Mouse (Mus musculus) Muller cell, postnatal 12 days (primary cell): ENCODE data around the gene Glod4.
A peak's percentile ranks its signal among the peaks of the same experiment; 100 is the strongest.

Experiments
- DNase-seq: peaks from one replicate; pipeline ENCODE4 v3.0.0-alpha.2; 2015; ENCODE audit errors: inconsistent ontology term

The Glod4 gene

DNA sequence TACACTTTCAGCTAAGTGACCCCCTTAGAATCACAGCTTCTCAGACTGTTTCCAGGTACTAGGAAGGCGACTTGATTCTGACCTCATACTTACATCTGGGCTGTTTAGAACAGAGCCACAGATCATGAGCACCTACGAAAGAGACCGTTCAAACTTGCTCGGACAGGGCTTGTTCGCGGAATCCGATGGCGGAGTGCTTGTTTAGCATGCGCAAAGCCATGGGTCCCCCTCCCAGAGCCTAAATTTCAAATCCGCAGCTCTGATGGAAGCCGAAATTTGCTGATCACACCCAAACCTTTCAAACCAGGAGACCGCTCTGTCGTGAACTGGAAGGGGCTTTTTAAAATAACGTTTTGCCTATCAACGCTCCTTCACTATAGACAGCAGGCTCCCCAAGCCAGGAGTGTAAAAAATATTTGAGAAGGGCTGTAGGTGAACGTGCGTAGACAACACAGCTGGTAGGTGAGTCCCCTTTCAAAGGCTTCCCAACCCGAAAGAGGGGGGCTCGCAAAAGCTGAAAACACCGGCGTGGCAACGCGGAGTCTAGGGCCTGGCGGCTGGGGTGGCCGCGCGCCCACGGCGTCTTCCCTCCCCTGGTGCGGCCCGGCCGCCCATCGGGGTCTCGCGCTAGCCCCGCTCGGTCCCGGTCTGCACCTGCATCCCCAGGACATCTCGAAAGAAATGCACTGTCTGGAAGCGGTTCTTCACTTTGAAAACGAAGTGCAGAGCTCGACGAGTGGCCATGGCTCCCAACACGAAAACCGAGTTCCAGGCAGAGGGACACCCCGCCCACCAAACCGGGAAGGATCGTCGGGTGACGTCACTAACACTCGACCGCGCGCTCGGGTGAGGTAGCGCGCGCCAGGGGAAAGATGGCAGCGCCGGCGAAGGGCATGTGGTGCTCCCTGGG is at the start of gene Glod4, which contains the start of gene Mrm3:
Gene Glod4 (minus strand): TSS at position 825 of the 910 bp plus-strand sequence.
Gene Mrm3 (plus strand): TSS at position 815 of the 910 bp plus-strand sequence.
- DNase-seq = peak; percentile 94

DNA sequence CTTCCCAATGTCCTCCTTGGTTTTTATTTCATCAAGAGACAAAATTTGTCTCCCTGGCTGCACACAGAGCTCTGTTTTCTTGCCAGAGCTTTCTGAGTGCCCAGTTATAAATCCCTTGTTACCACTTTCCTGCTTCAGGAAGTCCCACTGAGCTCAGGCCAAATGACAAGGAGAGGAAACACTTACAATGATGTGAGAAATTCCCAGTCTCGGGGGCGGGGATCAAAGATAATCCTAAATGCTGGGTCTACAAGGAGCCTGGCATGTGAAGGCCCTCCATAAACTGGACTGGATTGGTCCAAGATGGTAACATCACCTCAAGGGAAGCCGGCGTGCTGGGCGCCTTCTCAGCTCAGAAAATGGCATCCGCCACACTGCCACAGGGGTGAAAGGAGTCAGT is 49.3 kb upstream of the Glod4 start:
- no peak for DNase-seq

DNA sequence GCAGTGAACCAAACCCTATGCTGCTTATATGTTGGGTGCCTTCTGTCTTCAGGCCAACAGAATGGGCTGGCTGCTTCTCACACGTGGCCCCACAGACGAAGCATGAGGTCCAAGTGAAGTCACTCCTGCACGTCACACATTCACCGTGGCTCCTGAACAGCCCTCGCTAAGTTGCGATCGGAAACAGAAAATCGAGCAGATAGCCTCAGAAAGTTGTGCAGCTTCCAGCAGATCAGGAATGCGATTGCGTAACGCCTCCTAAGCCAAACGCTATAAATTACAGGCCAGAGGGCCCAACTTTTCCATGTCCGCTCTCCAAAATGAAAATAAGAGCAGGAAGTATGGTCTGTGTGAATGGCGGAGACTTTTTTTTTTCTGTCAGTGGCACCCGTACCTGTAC is 48.9 kb upstream of the Glod4 start:
- no peak for DNase-seq

DNA sequence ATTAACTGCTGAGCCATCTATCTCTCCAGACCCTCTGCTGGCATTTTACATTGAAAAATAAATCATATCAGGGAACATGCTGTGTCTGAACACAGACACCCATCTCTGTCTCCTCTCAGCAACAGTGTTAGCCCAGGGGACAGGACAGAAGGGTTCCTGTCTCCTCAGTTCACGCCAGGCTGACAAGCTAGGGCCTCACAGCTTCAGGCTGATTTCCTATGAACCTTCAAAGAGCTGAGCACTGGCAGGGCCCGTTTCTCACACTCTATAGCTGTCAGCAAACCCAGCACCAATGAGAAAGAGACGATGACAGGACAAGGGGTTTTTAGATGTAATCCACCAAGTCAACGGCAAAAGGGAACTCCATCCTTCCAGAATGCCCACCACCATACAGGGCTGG is 48.4 kb upstream of the Glod4 start:
- no peak for DNase-seq

DNA sequence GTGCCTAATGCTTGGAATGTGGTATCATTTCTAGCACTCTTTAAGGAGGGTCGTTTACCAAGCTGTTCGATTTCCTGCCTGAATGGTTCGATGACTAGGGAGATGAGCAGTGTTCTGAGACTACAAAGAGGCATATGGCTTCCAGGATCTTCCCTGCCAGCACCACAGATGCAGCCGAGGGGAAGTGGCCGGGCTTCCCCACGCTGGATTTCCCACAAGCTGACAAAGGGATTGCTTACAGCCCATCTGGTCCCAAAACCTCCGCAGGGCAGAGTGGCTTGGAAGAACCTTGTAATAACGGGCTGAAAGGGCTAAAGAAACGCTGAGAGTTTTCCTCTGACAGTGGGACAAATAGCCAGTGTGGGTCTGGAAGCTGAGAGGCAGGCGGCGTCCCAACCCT is 46.8 kb upstream of the Glod4 start:
- DNase-seq = peak; percentile 96

DNA sequence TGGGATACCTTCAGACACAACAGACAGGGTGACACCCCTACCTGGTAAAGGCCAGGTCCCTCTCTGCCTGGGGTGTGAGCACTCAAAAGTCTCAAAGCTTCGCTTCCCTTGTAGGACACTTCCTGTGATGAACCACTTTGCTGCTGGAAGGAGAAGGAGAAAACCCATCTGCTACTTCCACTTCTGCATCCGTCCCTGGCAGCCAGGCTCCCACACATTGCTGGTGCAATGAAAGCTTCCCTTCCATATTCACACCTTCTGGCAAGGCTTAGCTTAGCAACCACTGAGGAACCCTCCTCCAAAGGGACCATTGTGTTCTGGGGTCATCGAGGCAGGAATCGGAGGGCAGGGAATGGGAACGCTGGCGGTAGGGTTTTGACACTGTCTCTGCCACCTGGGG is 45.1 kb upstream of the Glod4 start:
- DNase-seq = no peak

DNA sequence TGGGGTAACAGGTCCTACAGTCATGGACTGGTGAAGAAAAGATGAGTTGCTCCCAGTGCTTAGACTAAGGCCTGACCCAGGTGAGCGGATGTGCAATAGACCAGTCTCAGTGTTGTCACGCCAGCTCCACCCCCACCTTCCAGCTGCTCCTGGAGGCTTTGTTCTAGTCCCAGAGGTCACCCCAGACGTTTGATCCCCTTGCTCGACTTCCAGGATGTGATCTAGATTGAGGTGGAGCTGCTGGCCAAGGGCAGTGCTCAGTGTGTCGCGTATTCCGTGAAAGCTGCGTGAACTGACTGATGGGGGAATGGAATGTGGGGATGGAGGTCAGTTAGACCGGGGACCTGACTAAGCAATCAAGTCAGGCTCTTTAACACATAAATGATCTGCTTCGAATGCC is 43.8 kb upstream of the Glod4 start:
- no peak for DNase-seq

DNA sequence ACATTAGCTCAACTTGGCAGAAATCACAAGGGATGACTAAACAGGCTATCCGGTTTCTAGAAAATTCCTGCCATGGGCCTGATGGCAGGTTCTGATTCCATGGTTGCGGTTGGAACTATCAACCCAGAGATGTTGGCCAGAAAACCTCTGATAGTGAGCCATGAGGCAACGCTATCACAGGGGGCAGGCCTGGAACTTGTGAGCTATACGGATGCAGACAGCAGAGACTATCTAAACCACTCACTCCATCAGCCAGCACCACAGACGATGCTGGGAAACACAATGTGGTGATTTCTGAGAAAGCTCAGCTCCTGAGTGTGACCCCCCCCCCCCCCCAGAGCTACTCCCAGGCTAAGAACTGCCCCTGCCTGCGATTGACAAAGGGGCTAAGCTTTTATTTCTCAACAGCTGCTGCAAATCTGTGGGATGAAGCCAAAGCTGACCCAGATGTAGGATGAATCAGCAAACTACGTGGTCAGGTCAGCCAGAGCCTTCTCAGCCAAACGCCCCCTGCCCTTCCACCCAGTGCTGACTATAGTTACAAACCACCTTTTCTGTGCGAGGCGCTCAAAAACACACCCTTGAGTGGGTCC is 43.1 kb upstream of the Glod4 start:
- peak; percentile 80 for DNase-seq

DNA sequence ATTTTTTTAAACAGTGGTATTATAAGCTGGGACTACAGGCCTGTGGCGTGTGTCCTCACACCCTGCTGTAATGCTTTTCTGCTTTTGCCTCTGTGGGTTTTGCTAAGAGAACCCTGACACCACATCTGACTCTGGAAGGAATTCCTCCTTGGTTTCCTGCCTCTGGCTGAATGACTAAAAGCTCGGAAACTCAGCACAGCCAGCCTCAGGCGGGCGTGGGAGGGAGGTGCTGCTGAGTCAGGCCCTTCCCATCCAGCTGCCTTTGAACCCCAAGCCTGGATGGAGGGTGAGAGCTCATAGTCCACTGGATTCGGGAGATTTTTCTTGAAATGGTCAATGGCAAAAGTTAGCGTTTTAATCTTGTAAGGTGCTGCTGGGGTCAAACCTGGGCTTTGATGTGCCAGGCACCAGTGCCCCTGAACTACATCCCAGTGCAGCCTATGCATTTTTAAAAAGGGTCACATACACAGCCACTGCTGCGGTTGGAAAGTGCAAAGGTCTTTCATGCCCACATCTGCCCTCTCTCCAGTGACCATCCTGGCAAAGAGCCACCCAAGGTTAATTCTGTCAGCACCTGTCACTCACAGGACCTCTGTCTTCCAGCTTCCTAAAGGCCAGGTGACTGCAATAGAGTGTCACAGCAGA is 42.0 kb upstream of the Glod4 start:
- DNase-seq = peak; percentile 91

DNA sequence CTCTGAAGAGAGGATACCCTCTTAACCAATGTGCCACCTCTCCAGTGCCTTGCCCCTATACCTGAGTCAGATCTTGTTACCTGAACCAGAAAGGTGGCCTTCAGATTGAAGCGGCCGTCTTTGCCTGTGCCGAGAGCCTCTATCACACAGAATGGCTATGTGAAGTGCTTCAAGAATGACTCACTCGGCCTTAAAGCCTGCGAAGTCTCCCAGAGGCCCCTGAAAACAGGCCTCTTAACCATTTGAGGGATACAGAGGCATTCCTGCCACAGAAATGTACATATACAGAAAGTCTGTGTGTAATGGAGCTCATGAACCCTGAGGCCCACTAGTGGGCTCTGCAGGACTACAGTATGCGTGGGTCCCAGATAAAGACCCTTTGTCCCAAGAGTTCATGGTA is 40.3 kb upstream of the Glod4 start:
- no peak for DNase-seq

DNA sequence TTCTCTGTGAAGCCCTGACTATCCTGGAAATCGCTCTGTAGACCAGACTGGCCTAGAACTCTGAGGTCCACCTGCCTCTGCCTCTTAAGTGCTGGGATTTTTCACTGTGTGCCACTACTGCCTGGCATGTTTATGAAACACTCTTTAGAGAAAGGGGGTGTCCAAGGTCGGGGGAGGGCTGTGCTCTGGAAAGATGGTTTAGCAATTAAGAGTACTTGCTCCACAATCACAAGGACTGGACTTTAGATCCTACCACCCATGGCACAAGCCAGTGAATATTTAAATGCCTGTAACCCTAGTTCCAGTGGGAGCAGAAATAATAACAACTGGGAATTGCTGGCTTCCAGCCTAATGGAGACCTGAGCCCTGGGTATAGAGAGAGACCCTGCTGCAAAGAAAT is 36.4 kb upstream of the Glod4 start:
- DNase-seq = no peak

DNA sequence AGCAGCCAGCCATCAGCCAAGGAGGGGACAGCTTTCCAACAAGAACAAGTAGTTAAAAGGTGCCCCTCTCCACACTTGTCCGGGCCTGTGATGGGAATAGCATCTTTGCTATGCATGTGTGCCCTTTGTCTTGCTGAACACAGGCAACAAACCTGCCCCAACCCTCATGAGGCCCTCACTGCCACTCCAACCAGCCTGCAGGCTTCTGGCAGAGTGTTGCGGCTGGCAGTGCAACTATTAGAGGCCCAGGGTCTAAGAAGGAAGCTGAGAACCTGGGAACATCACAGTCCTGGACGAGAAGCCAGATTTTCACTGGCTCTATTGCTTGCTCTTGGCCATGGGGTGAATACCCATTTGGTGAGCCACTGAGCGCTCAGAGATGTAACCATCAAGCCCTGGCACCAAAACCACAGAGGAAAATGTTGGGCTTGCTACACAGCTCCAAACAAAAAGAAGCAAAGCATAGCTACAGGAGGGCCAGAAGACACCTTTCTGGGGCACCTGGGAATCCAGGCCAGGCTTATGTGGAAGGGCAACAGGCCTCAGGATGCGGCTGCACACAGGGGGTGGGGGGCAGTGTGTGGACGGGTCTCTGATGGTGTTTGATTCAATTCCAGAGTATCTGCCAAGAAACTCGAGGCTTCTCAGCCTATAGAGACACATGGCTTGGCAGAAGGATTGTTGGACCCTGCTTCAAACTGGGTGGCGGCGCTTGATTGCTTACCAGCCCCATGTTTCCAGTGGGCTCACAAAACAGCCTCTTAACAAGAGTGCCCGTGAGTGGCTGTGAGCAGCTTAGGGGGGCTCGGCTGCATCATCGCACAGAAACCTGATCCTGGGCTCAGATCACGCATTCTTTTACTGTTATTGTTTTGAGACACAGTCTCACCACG is 35.7 kb upstream of the Glod4 start:
- no peak for DNase-seq

DNA sequence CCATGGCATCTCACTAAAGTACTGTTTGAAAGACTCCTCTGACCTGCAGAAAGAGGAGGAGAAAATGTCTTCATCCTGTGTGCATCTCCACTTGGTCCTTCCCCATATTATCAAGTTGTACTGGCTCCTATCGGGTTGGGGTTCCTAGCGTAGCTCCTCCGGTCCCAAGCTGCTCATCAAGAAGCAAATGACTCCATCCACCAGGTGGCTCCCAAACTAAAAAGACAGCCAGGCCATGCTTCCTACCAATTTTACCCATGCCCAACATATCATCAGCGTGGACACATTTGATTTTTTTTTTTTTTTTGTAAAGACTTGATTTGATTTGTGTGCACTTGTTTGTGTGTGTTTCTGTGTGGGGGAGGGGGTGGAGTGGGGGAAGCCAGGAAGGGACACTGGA is 28.9 kb upstream of the Glod4 start:
- DNase-seq = no peak

DNA sequence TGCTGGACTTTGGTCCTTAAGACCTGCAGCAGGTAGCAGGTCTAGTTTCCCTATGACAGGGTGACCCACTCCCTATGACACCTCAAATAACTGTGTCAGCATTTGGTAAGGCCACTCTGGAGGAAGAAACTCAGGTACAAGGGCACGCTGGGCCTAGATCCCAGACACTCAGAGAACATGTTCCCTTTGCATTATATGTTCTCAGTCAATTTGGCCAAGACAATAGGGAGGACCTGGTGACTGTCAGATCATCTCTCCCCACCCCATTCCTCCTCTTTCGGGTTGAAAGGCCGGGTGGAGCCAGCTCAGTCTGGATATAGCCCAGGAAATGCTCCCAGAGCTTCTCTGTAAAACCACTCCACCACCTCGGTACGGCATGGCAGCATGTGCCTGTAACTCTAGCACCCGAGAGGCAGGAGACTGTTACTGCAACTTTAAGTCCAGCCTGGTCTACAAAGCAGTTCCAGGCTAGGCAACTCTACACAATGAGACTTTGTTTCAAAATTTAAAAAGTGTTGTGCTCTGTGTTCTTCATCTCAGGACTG is 25.1 kb upstream of the Glod4 start:
- no peak for DNase-seq

DNA sequence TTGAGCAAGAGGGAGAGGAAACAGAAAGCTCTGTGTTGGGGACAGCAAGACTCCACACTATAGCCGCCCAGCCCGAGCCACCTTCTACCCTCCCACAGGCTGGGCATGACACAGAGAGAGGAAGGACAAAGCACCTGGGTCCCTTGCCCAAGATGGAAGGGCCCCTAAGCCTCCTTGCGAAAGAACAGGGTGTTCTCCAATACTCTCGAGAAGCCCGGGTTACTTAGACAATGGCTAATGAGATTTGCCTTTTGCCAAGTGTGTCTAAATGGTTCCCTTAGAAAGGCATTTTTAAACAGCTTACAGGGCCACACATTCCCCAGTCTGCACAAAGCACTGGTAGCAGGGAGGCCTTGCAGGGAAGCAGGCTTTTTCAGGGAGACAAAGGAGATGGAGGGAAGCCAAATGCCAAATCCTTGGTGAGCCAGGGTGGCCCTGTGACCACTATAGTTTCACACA is 24.5 kb upstream of the Glod4 start:
- DNase-seq = peak; percentile 78

DNA sequence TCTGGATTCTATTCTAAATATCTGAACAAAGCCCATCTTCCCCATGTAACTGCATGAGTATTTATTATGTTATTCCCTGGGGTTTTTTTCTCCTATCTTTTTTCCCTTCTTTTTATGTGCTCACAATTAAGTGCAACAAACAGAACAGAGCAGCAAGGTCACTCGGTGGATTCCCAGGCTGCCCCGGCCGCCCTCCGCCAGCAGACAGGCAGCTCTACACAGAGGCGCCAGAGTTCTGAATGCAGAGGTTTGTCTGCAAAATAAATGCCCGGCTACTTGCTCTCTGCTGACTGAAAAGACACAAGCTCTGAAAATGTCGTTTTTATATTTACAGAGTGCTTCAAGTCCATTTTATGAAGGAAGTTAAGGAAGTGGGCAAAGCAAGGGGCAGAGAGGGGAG is 24.0 kb upstream of the Glod4 start:
- no peak for DNase-seq

DNA sequence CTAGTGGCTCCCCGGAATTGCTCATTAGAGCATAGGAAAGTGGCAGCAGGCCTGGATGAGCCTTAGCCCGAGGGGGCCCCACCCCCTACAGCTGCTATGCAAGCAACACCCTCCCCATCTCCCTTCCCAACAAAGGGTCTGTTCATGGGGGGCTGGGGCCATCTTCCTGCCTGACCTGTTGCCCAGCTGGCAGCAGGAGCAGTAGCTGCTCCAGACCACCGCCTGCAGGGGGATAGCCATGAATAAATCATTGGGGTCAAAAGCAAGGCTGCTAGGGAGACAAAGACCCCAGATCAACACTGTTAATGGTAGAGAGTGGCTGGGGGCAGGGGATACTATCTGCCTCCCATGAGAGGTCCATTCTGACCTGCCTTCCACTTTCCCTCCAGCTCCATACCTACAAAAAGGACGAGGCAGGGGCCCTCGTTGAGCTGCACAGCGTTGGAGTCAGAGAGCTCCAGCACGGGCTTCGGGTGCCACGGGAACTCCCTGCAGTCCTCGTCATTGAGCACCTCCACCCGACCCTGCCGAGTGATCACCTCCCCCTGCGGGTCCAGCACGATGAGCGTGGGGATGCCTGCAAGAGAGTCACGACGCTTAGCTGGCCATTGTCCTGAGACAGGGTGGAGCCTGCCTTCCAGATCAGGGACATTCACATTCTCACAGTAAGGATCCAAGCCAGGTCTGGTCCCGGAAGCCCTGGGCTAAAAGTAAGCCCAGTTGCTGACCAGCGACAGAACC is 19.3 kb upstream of the Glod4 start:
- DNase-seq = no peak

DNA sequence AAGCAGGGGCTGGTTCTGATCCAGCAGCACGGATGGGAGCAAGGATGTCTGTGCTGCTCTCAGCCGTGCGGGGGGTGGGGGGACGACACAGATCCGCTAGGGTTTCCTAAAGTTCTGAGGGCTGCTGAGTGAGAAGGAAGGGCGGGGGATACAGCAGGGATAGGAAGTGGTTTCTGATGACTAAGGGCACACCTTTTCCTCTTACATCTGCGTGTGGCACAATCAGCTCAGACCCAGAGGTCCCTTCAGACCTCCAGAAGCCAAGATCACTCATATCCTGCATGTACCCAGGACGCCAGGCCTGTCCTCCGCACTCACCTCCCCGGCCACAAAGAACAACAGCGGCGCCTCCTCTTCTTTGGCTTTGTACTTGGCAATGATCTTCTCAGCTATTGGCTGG is 17.7 kb upstream of the Glod4 start:
- DNase-seq = no peak

DNA sequence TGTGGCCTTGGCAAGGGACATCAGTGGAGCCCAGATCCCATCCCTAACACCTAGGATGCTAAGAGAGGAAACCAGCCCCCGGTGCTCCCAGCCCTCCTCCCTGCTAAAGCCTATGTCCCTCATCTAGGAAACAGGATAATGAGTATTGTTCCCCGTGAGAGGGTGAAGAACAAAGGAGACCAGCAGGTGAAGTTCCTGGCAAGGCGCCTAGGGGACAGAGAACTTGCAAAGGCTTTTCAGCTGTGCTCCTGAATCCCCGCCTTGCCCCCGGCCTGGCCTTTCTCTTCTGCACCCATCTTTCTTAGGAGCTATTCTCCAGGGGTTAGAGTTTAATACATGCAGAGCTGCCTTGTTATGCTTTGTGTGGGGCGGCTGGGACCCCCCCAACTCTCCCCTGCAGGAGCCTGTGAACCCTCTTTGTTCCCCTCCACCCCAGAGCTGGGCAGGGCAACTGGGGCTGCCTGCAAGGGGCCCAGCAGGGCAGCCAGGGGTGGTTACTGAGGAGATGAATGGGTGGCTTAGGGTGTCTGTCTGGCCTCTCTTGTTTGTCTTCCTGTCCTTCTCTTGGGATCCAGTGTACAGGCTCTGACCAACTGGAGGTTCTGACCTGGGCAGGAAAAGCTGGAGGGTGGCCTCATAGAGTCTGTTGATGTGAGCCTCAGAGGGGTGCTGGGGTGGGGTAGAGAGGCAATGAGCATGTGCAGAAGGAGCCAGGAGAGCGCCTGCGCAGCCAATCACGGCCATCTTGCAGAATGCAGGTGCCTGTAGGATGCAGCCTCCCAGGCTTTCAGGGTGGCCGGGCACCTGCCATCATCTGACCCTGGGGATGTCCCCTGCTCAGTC is 16.9 kb upstream of the Glod4 start:
- DNase-seq = no peak

DNA sequence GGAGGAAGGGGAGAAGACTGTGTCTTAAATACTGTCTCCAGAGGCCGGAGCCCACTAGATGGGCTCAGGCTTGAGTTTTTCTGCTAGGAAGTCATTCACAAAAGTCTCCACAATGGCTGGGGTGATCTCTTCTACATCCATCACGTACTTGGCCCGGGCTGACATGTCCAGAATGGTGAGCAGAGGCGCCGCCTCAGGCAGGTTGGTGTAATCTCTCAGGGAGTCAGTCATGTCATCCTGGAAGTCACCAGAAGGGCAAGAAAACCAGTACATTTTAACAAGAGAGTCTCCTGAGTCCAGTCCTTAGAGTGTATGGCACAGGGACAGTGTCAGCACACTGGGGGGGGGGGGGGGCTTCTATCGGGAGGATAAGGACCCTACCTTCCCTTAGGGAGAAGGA is 15.0 kb upstream of the Glod4 start:
- DNase-seq = no peak
